Mouse (Mus musculus): ENCODE measurements around the gene Pecam1.

- TF ChIP-seq POLR2A (IDR thresholded peaks at IDR 0.05; ENCODE audit: low read depth, low read length) (no peak), CTCF (IDR thresholded peaks at IDR 0.05; ENCODE audit: extremely low read depth, insufficient read length, insufficient replicate concordance, low read depth, low read length) (no peak)
Observed at GRCm38 (mm10) chr11:106784476-106784875, 34.0 kb upstream of the Pecam1 start.

Data from small intestine, adult 2 months (tissue).